Mouse (Mus musculus): ENCODE measurements around the gene Mgat1. TPM values are rescaled to one million over a fixed set of nuclear protein-coding genes. Genes with fewer than 3 reads are reported as not detected.
A peak's percentile ranks its signal among the peaks of the same experiment; 100 is the strongest.

The Mgat1 gene
- polyA plus RNA-seq, 1 experiment from 2014 or later: 39.0 TPM

GRCm38 (mm10) chr11:49252048-49252447 is 8.1 kb downstream of the Mgat1 start:
- Histone ChIP-seq H3K9ac (replicated peaks) (no peak overlapping the region), H3K27me3 (no peaks in the 10 kb centered on the region), H3K36me3 (peaks cover 15% of the 10 kb centered on the region), H3K4me2 (replicated peaks) (no peak overlapping the region), H3K9me3 (no peaks in the 10 kb centered on the region), H3K4me3 (no peak overlapping the region), H3K4me1 (peaks cover 21% of the 10 kb centered on the region), H3K27ac (replicated peaks) (no peak overlapping the region)
- ATAC-seq (ENCODE audit: low FRiP score, low read depth): no peak
- WGBS: 94% methylated on average over 5 of the region's 5 CpGs

DNA sequence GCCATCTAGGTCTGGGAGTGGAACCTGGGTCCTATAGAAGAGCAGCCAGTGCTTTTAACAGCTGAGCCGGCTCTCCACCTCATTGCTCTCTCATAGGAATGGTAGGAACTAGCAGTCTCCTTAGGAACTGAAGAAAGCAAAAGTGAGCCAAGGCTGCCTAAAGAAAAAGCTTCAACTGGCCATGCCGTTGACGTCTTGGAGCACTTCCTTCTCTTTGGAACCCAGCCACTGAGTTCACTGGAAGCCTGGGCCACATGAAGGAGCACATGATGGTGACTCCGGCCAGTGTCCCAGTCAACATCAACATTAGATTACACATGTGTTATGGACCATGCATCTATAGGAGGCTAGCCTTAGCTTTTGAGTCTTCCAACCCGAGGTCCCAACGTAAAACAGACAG is 9.0 kb downstream of the Mgat1 start:
- ATAC-seq (ENCODE audit: low FRiP score, low read depth): no peak
- no peaks in the 10 kb centered on the region for H3K27me3 ChIP-seq
- H3K4me1 ChIP-seq: peaks cover 18% of the 10 kb centered on the region
- H3K27ac ChIP-seq (replicated peaks): no peak overlapping the region
- H3K9me3 ChIP-seq: no peaks in the 10 kb centered on the region
- no peak overlapping the region for H3K9ac ChIP-seq (replicated peaks)
- 95% methylated on average over 6 of the region's 6 CpGs for WGBS
- H3K4me3 ChIP-seq: no peak overlapping the region
- H3K4me2 ChIP-seq (replicated peaks): no peak overlapping the region
- peaks cover 15% of the 10 kb centered on the region for H3K36me3 ChIP-seq

DNA sequence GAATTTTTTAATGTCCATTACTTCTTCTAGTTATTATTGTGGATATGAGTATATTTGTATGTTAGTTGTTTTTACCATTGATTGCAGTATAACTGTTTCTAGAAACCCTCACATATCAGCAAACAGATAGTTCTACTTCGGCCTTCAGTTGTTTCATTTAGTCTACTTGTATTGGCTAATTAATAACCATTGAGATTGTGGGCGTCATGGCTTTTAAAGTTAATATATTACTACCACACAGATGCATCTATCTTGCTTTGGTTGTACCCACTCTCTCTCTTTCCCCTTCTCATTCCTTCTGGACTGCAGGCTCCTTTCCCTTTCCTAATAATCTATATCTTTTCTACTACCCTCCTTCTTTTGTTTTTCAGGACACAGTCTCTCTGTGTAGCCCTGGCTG is 15.3 kb downstream of the Mgat1 start:
- no peak overlapping the region for H3K4me2 ChIP-seq (replicated peaks)
- H3K36me3 ChIP-seq: peaks cover 31% of the 10 kb centered on the region
- 97% methylated on average over 2 of the region's 2 CpGs for WGBS
- no peaks in the 10 kb centered on the region for H3K4me1 ChIP-seq
- H3K27ac ChIP-seq (replicated peaks): no peak overlapping the region
- no peak overlapping the region for H3K9ac ChIP-seq (replicated peaks)
- ATAC-seq (ENCODE audit: low FRiP score, low read depth): no peak
- no peaks in the 10 kb centered on the region for H3K27me3 ChIP-seq
- H3K9me3 ChIP-seq: no peaks in the 10 kb centered on the region
- H3K4me3 ChIP-seq: no peak overlapping the region

DNA sequence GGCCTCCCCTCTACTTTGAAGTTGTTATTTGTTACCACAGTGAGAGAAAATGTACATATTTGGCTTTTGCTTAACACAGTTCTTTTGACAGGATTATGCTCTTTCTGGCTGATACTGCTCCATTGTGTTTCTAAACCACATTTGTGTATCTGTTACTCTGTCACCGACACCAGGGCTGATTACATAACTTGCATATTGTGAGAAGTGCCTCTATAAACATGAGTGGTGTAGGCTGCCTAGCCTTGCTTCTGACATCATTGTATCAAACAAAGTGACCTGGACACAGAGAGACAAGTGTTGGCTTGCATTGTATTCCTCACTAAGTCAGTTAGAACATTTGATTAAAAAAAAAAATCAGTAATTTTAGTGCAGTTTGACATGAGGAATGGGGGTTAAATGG is 15.8 kb downstream of the Mgat1 start:
- Histone ChIP-seq H3K27ac (replicated peaks) (no peak overlapping the region), H3K9me3 (no peaks in the 10 kb centered on the region), H3K4me3 (no peak overlapping the region), H3K4me1 (no peaks in the 10 kb centered on the region), H3K9ac (replicated peaks) (no peak overlapping the region), H3K4me2 (replicated peaks) (no peak overlapping the region), H3K27me3 (no peaks in the 10 kb centered on the region), H3K36me3 (peaks cover 27% of the 10 kb centered on the region)
- WGBS: 89% methylated on average over 1 of the region's 1 CpGs
- no peak for ATAC-seq (ENCODE audit: low FRiP score, low read depth)

- Histone ChIP-seq H3K4me2 (replicated peaks) (no peak overlapping the region), H3K27ac (replicated peaks) (no peak overlapping the region), H3K9ac (replicated peaks) (no peak overlapping the region), H3K9me3 (no peaks in the 10 kb centered on the region), H3K4me1 (no peaks in the 10 kb centered on the region), H3K27me3 (no peaks in the 10 kb centered on the region), H3K36me3 (peaks cover 25% of the 10 kb centered on the region), H3K4me3 (no peak overlapping the region)
- WGBS: 95% methylated on average over 21 of the region's 21 CpGs
- ATAC-seq (ENCODE audit: low FRiP score, low read depth): no peak
Measured at GRCm38 (mm10) chr11:49260598-49261312, 16.8 kb downstream of the Mgat1 start.

GRCm38 (mm10) chr11:49261313-49261855 is 17.4 kb downstream of the Mgat1 start:
- Histone ChIP-seq H3K4me3 (no peak overlapping the region), H3K4me2 (replicated peaks) (no peak overlapping the region), H3K4me1 (no peaks in the 10 kb centered on the region), H3K9ac (replicated peaks) (no peak overlapping the region), H3K9me3 (no peaks in the 10 kb centered on the region), H3K27ac (replicated peaks) (no peak overlapping the region), H3K27me3 (no peaks in the 10 kb centered on the region), H3K36me3 (peaks cover 25% of the 10 kb centered on the region)
- ATAC-seq (ENCODE audit: low FRiP score, low read depth): no peak
- WGBS: 95% methylated on average over 14 of the region's 14 CpGs

DNA sequence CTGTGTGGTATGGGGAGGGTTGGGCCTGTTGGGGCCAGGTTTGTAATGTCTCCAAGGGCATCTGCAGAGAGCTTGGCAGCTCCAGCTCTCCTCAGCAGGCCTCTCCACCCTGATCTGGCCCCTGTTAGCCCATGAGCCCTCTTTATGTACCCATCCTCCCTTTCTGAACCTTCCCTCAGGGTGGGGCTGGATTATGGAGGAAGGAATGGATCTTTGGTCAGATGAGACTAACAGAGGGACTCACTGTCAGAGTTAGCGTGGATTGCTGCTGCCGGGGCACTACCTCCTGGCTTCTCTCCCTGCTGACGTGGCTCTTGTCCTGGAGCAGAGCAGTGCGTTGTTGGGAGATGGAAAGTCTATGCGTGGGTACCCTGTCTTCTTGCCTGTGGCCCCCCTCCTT is 18.3 kb downstream of the Mgat1 start:
- no peaks in the 10 kb centered on the region for H3K9me3 ChIP-seq
- H3K27me3 ChIP-seq: no peaks in the 10 kb centered on the region
- H3K4me3 ChIP-seq: no peak overlapping the region
- 95% methylated on average over 5 of the region's 5 CpGs for WGBS
- H3K36me3 ChIP-seq: peaks cover 25% of the 10 kb centered on the region
- no peaks in the 10 kb centered on the region for H3K4me1 ChIP-seq
- no peak overlapping the region for H3K4me2 ChIP-seq (replicated peaks)
- H3K9ac ChIP-seq (replicated peaks): no peak overlapping the region
- no peak overlapping the region for H3K27ac ChIP-seq (replicated peaks)
- ATAC-seq (ENCODE audit: low FRiP score, low read depth): 0 out of 2 replicates have a peak, but pooled peaks have one; percentile 6

- Histone ChIP-seq H3K4me2 (replicated peaks) (no peak overlapping the region), H3K27ac (replicated peaks) (no peak overlapping the region), H3K9me3 (no peaks in the 10 kb centered on the region), H3K4me3 (no peak overlapping the region), H3K36me3 (peaks cover 25% of the 10 kb centered on the region), H3K27me3 (no peaks in the 10 kb centered on the region), H3K4me1 (no peaks in the 10 kb centered on the region), H3K9ac (replicated peaks) (no peak overlapping the region)
- WGBS: 94% methylated on average over 6 of the region's 6 CpGs
- no peak for ATAC-seq (ENCODE audit: low FRiP score, low read depth)
Measured at GRCm38 (mm10) chr11:49263149-49263548, 19.2 kb downstream of the Mgat1 start.

DNA sequence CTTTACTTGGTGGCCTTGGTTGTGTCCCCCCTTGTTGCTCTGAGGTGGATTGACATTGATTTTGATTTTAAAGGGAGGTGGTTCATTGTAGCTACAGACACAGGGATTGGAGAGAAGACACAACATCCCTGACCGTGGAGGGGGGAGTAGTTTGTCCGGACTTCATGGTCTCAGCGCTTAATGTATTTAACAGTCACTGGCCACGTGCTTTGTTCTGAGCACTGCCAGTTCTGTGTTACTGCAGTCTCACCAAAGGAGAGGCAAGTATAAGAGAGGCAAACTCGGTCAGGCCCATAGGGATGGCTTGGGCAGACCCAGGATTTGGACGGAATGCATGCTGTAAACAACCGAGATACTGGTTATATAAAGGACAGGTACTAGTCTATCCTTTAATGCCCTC is 20.1 kb downstream of the Mgat1 start:
- ATAC-seq (ENCODE audit: low FRiP score, low read depth): no peak
- WGBS: 83% methylated on average over 7 of the region's 7 CpGs
- Histone ChIP-seq H3K4me2 (replicated peaks) (no peak overlapping the region), H3K36me3 (peaks cover 25% of the 10 kb centered on the region), H3K27ac (replicated peaks) (no peak overlapping the region), H3K9ac (replicated peaks) (no peak overlapping the region), H3K4me1 (no peaks in the 10 kb centered on the region), H3K9me3 (no peaks in the 10 kb centered on the region), H3K4me3 (no peak overlapping the region), H3K27me3 (no peaks in the 10 kb centered on the region)

DNA sequence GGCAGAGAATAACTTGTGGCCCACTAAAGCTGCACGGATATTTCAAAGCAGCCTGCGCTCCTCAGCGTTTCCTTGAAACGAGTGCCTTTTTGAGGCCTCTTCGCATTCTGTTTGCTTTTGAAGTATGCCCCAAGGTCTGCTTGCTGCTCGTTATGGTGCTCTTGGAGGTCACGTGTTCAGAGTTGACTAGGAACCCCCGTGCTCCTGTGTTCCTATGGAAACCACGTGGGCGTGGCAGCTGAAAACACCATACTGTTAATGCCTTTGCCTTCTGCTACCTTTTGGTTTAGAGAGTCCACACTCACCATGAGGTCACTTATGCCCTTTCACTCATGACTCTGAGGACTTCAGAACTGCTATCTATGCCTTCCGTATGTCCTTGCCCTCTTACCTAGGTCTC is 20.6 kb downstream of the Mgat1 start:
- Histone ChIP-seq H3K27ac (replicated peaks) (no peak overlapping the region), H3K27me3 (no peaks in the 10 kb centered on the region), H3K4me2 (replicated peaks) (no peak overlapping the region), H3K4me1 (no peaks in the 10 kb centered on the region), H3K9me3 (no peaks in the 10 kb centered on the region), H3K36me3 (peaks cover 25% of the 10 kb centered on the region), H3K9ac (replicated peaks) (no peak overlapping the region), H3K4me3 (no peak overlapping the region)
- ATAC-seq (ENCODE audit: low FRiP score, low read depth): no peak
- WGBS: 80% methylated on average over 11 of the region's 11 CpGs

DNA sequence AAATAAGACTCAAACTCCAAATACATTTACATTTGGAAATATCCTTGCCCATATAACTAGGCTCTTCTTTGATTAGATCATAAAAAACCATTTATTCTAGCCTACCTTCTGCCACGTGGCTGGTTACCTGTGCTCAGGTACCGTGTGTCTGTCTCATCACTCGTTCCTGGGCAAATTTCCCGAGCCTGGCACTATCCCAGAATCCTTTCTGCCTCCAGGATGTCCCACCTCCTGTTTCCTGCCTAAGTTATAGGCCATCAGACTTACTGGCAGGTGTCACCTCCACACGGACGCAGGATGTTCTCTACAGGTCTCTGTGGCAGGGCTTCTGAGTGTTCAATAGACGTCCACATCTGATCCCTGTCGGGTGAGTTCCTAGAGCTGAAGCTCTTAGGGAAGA is 21.1 kb downstream of the Mgat1 start:
- Histone ChIP-seq H3K27ac (replicated peaks) (no peak overlapping the region), H3K9me3 (no peaks in the 10 kb centered on the region), H3K4me1 (no peaks in the 10 kb centered on the region), H3K4me2 (replicated peaks) (no peak overlapping the region), H3K27me3 (no peaks in the 10 kb centered on the region), H3K36me3 (peaks cover 25% of the 10 kb centered on the region), H3K9ac (replicated peaks) (no peak overlapping the region), H3K4me3 (no peak overlapping the region)
- WGBS: 85% methylated on average over 8 of the region's 8 CpGs
- no peak for ATAC-seq (ENCODE audit: low FRiP score, low read depth)

DNA sequence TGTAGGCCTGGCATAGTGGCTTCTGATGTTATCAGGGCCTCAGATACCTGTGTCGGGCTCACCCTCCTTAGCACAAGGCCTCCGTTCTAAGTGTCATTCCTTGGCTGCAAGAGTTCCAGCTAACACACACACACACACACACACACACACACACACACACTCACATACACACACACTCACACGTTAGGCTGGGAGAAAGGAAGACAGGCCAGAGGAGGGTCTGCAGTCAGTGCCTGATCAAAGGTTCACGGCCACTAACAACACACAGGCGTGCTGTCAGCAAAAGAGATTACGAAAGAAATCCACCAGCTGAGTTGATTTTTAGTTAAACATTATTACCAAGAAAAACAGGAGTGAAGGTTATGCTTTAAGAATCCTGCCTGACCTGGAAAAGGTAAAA is 22.7 kb downstream of the Mgat1 start:
- H3K36me3 ChIP-seq: peaks cover 11% of the 10 kb centered on the region
- no peak overlapping the region for H3K27ac ChIP-seq (replicated peaks)
- no peaks in the 10 kb centered on the region for H3K27me3 ChIP-seq
- H3K4me3 ChIP-seq: no peak overlapping the region
- no peak for ATAC-seq (ENCODE audit: low FRiP score, low read depth)
- no peak overlapping the region for H3K9ac ChIP-seq (replicated peaks)
- no peak overlapping the region for H3K4me2 ChIP-seq (replicated peaks)
- no peaks in the 10 kb centered on the region for H3K9me3 ChIP-seq
- WGBS: 92% methylated on average over 6 of the region's 6 CpGs
- H3K4me1 ChIP-seq: no peaks in the 10 kb centered on the region

DNA sequence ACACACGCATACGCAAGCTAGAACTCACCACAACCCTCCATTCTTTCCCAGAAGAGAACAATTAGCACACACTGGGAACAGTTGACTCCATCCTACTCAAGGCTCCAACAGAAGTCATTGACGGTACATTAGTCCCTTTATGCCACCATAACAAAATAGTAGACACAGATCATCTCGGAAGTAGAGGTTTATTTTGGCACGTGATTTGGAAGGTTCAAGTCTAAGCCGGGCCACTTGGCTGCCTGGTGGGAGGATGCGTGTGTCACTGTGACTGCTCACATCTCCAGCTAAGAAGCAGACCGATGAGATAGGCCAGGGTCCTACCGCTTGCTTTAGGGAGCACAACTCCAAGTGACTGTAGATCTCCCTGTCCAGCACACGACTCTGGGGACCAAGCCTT is 23.3 kb downstream of the Mgat1 start:
- peaks cover 4% of the 10 kb centered on the region; the same call in 1 of the 2 replicates for H3K36me3 ChIP-seq
- H3K9me3 ChIP-seq: no peaks in the 10 kb centered on the region
- no peaks in the 10 kb centered on the region for H3K27me3 ChIP-seq
- no peak overlapping the region for H3K27ac ChIP-seq (replicated peaks)
- H3K4me3 ChIP-seq: no peak overlapping the region
- H3K4me1 ChIP-seq: no peaks in the 10 kb centered on the region
- no peak for ATAC-seq (ENCODE audit: low FRiP score, low read depth)
- no peak overlapping the region for H3K4me2 ChIP-seq (replicated peaks)
- WGBS: 90% methylated on average over 10 of the region's 10 CpGs
- no peak overlapping the region for H3K9ac ChIP-seq (replicated peaks)

Measured in midbrain, embryonic 12.5 days (tissue).